Mouse (Mus musculus): ENCODE measurements around the gene Ddx11.
"Not testable (repeated sequence)": the region's sequence is repeated elsewhere in the genome, so short reads cannot be mapped to it uniquely, and the experiment has no call there.

Ddx11 gene

DNA sequence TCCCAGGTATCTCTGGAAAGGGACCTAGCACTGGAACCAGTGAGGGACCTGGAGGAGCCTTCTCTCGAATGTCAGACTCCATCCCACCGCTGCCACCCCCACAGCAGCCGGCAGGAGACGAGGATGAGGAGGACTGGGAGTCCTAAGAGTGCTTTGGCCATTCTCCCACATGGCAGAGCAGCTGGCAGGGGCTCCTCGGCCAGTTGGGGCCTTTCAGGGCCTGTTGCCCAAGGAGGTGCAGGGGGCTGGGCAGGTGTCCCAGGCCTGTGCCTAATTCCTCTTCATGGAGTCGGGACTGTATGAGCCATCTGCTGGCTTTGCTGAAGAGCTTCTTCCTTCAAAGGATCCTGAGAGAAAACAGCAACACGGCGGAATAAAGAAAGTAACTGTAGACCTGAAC is 4.3 kb upstream of the Ddx11 start:
- DNase-seq: no peak

DNA sequence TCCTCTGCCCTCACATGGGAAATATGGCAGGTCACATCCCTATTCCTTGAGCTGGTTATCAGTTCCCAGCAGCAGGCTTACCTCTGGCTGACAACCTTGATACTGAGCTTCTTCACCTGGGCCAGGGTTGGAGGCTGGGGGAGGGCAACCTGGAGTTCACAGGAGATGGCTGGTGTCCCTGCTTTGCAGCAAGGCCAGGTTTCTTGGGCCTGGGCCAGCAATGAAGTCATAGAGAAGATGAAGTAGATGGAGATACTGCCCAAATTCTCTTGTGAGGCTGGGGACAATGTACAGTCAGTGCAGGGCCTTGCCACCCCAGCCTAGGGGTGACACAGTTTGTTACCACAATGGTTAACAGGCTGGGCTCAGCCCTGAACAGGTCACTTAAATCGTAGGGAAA is 2.6 kb upstream of the Ddx11 start:
- no peak for DNase-seq

DNA sequence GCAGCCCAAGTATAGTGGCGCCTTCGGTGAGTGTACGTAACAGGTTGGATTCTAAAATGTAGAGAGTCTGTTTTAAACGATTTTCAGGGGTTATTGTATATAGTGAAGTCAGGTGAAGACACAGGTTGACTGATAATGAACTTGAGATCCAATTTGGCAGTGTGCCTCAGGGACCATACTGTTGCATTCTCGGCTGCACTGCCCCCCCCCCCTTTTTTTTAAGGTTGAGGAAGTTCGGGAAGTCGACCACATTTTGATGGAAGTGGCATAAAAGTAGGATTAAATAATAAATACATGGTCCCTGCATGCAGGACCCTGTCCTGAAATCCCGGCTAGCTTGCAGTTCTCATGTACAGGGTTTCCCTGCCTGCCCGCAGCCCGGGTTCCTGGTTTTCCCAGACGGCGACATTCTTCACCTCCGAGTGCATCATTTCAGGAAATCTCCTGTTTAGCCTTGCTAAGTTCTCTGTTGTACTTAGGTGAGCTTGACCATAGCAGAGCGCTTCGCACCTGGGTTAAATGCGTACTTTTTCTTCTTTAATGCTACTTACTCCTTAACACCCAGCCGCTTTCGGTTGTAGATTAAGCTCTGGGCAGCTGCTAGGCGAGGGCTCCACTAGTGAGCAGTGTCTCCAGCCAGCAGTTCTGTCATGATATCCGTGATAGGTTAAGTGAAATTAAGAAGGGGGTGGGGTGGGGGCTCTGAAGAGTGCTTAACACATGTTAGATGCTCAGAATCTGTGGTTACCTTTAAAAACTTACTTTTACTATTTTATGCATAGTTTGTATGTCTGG is 693 bp downstream of the Ddx11 start:
- peak; percentile 27 for DNase-seq

DNA sequence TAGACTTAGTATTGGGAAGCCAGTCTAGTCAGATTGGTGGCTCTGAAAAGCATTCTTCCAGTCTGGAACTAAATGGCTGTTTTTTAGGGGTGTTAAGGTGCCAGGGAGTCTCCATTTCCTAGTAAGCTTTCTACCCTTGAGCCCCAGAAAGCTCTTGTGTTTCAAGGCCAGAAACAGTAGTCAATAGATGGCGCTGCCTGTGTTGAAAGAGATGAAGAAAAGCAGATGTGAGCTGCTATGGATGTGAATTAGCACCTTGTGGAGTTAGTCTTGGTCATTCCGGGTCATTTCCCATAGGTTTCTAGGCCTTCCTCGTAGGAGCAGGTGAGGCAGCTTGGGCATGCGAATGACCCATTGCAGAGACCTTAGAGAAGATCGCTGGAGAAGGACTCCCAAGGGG is 1.9 kb downstream of the Ddx11 start:
- DNase-seq: no peak

DNA sequence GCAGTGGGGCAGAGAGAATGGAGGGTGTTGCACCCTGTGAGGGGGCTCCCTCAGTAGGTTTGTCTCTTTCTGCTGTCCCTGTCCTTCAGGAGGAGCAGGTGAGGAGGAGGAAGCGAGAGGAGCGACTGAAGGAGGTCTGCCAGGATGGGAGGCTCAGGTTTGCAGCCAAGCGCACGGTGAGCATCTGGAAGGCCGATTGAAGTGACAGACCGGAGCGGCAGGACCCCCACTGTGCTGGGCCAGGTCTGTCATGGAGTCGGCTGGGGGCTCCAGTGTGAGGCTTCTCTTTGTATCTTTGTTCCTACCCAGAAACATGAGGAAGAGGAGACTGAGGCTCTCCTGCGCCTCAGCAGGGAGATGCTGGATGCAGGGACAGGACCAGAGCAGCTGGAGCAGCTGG is 7.1 kb downstream of the Ddx11 start:
- no peak for DNase-seq

DNA sequence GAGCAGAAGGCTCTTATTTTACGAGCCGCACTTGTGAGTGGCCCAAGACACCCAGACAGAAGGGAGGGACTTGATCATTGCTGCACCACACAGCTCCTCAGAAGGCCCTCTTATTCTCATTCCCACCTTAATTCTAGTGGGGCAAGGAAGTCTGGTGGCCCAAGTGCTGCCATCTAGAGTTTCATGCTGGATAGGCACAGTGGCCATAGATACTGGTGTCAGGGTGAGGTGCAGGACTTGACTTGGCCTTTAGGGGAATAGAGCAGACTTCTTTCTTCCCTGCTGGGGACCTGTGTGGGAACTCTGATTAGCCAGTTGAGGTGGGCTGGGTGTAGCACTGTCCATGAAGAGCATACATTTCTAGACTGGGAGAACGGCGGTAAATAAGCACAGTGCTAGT is 7.9 kb downstream of the Ddx11 start:
- DNase-seq: no peak

DNA sequence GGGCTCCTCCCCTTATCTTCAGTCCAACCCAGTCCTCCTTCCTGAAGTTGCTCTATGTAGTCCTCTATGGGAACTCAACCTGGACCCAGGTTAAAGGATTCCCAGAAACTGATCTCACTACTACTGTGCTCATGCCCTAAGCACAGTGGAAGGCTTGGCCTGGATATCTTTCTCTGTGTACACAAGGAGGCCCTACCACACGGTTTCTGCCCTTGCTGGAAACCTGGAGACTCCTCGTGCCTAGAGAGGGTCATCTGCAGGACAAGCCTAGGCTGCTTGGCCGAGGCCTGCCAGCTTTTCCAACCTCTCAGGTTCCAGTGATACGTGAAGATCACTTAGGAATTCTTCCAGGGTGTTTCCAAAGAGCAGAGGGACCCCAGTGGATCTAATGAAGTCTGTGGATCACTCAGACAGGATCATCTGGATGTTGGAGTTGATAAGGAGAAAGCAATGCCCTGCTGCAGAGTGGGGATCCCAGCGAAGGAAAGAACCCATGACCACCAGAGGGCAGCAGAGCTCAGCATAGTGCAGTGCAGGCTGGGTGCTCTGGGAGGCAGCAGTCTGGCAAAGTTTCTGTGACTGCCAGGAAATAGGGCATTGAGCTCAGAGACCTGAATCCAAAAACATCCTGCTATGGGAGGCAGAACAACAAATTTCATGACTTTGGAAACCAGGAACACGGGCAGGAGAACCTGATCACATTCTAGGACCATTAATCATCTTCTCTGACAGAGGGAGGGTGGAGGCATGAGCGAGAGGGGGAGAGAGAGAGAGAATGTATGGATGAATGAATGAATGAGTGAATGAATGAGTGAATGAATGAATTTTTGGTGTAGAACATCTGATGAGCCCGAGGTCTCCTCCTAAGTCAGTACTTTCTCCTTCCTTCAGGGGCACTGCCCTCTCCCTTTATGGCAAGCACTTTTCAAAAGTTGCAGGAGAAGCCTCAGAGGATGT is 29.7 kb downstream of the Ddx11 start:
- not testable (repeated sequence) for DNase-seq

DNA sequence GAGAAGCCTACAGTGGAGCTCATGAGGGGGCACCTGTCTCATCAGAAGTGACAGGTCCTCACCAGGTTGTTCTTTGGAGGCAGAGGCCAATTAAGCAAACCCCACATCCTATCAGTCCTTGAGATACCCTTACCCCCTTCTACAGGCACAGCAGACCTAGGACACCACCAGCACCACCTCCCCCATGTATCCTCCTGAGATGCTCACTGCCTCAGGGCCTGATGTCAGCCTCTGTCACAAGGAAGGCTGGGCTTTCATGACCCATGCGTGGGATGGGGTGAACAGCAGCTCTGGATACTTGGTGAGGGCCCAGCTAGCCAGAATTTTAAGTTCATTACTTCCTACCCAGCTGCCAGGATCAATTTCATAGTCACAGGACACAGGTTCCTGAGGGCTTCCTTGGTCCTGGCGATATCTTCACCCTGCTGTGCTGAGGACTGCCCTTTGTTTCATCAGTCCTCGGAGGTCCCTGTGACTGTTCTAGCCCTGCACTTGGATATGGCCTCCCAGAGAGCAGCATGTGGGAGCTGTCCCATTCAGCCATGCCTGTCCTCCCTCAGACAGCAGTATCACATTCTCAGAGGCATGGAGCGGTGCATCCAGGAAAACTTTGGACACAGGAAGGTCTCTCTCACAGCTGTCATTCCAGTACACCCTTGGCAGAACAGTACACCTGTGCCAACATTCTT is 30.6 kb downstream of the Ddx11 start:
- not testable (repeated sequence) for DNase-seq

DNA sequence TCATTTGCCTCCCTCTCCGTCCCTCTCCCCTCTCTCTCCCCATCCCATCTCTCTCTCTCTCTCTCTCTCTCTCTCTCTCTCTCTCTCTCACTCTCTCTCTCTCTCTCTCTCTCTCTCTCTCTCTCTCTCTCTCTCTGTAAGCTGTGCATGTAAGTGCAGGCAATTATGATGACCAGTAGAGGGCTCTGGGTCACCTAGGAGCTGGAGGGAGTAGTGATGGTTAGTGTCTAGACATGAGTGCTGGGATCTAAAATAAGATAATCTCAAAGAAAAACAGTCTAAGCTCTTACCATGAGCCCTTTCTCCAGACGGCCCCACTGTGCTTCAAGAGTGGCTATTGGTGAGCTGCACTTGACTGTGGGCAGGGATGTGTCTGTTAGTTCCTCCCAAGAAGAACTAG is 31.6 kb downstream of the Ddx11 start:
- DNase-seq: no peak

DNA sequence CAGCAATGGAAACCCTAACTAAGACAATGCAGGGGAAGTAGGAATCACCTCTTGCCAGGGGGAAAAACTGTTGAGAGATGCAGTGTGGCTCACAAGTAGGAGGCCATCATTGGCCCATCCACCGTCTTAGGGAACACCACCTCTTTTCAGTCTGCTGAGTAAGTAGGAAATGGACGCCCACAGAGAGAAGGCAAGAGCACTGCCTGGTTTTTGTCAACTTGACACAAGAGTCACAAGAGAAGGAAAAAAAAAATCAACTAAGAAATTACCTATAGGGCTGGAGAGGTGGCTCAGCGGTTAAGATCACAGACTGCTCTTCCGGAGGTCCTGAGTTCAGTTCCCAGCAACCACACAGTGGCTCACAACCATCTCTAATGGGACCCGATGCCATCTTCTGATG is 35.0 kb downstream of the Ddx11 start:
- no peak for DNase-seq

DNA sequence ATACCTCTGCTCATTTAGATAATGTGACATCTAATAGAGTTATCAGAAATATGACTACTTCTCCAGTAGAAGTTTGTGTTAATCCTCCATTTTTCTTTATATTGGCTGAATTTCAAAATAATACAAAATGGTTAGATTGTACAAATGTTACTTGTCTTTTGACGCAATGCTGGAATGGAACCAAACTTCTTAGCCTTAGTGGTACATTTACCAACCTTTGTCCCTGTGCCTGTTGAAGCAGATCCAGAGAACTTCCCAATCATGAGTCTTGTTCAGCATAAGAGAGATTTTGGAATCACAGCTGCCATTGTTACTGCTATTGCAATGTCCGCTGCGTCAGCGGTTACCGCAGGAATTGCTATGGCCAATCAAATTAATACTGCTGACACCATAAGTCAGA is 43.8 kb downstream of the Ddx11 start:
- DNase-seq: not testable (repeated sequence)

DNA sequence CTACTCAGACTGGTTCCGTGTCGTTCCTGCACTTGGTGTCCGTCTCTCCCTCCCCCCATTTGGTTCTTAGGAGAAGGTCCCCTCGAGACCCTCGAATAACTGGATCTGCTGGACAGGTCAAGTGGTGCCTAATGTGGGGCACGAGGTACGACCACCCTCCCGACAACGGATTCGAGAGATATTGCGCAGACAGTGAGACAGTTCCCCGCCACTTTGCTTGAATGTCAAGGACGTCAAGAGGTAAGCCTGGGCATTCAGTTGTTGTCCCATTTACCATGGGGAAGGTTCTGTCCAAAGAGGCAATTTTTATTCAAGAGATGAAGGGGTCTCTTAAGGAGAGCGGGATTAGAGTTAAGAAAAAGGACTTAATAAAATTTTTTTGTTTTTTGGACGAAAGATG is 47.7 kb downstream of the Ddx11 start:
- not testable (repeated sequence) for DNase-seq

DNA sequence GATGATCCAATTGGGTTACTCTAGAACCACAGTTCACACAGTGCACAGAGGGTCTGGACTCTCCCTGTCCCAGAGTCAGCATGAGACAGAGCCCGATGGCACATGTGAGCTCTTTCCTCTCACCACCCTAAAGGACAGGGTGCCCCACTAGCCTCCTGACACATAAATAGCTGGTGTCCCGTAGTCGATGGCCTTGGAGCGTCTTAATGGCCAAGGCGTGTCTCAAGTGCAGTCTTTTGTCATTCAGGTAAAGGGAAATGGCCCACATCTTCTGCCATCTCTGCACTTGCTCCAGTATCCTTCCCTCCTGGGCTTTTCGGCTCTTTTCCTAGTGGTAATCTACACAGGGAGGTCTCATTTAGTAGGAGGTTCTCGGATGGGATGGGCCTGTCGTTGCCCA is 67.3 kb downstream of the Ddx11 start:
- DNase-seq: no peak

DNA sequence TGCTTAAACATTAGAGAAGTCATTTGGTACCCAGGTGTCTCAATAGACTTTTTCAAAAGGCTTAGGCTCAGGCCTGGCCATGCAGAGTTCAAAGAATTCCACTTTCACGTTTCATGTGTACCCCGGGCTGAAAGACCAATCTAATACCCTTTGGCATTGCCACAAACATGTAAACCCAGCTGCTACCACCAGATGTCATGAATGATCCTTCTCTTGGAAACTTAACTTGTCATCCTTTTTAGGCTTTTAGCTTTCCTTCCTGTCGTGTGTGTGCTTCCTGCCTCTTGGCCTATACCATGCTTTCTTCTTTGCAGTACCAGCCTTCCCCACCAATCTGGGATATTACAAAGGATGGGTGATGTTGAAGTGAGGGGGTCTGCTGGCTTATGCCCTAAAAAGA is 73.7 kb downstream of the Ddx11 start:
- peak; percentile 44 for DNase-seq
